In the genomic region with DNA sequence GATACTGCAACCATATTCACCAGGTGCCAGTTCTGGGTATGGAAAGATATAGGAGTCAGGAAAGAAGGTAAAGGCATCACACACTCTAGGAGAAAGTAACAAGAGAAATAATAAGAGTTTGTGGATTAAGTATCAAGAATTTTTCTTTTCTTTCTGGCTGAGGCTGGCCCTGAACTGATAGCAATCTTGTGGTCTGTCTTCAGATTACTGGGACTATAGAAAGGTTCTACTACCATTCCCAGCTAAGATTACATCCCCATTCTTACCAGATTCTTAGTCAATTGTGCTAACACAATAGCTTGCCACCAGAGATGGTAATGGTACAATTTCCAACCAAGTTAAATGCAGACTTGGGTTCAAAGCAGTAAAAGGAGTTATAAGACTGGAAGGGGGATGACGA, we compare ENCODE assay signal across 11 mouse cellular contexts.
"Had no signal": no experiment of that assay in that cellular context is flagged by ENCODE, and none has a peak within 500 bp of the region (broad histone marks: within the 10 kb centered on the region; RNA-seq: fewer than 3 reads in every experiment).

No protein-coding gene starts in this region.

- H3K4me2 ChIP-seq: kidney, embryonic 15.5 days; liver, embryonic 13.5 days; midbrain, embryonic 13.5 days had no signal

- H3K9ac ChIP-seq: kidney, embryonic 15.5 days; liver, embryonic 13.5 days; midbrain, embryonic 13.5 days had no signal

- H3K27me3 ChIP-seq: kidney, embryonic 15.5 days; liver, embryonic 13.5 days; megakaryocyte, embryonic 14.5 days; midbrain, embryonic 13.5 days had no signal

- DNase-seq: kidney, postnatal 10 days; layer of hippocampus, postnatal 36 days; liver, embryonic 13.5 days; lung, adult 2 months; thymus, postnatal 14 days had no signal

- H3K27ac ChIP-seq: left cerebral cortex, adult 2 months; midbrain, embryonic 10.5 days; midbrain, embryonic 13.5 days; stomach, postnatal 0 days had no signal

- ATAC-seq: midbrain, embryonic 13.5 days had no signal

- H3K4me3 ChIP-seq: kidney, embryonic 15.5 days; left cerebral cortex, adult 2 months; liver, embryonic 13.5 days; midbrain, embryonic 10.5 days; midbrain, embryonic 13.5 days had no signal

- H3K9me3 ChIP-seq: kidney, embryonic 15.5 days; liver, embryonic 13.5 days; megakaryocyte, embryonic 14.5 days; midbrain, embryonic 10.5 days; midbrain, embryonic 13.5 days had no signal

- H3K36me3 ChIP-seq: liver, embryonic 13.5 days had no signal
